Mouse (Mus musculus): ENCODE results near the gene Eftud2.

GRCm38 (mm10) chr11:102820432-102820831, 60.4 kb downstream of the Eftud2 start:
- no peak for TF ChIP-seq CTCF (IDR thresholded peaks at IDR 0.05; ENCODE audit: low read depth)
- no peak for TF ChIP-seq EP300 (IDR thresholded peaks at IDR 0.05; ENCODE audit: low read depth)
